Mouse (Mus musculus): ENCODE measurements at regions not wholly inside any gene's neighbourhood (a gene's known extent, or its start where the extent isn't known, plus 50 kb on each side); places are given as distances from the start of the nearest gene placed in this dataset.
A peak's percentile ranks its signal among the peaks of the same experiment; 100 is the strongest.

GRCm38 (mm10) chr2:9267675-9268074, 613.4 kb upstream of the 4930412O13Rik start:
- no peak for DNase-seq (ENCODE audit: low read depth, low spot score)

GRCm38 (mm10) chr2:9283441-9283840, 597.6 kb upstream of the 4930412O13Rik start:
- DNase-seq (ENCODE audit: low read depth, low spot score) = no peak

- DNase-seq (ENCODE audit: low read depth, low spot score) = no peak
Observed at GRCm38 (mm10) chr2:9285800-9286199, 595.3 kb upstream of the 4930412O13Rik start.

- no peak for DNase-seq (ENCODE audit: low read depth, low spot score)
Observed at GRCm38 (mm10) chr2:9287077-9287476, 594.0 kb upstream of the 4930412O13Rik start.

DNA sequence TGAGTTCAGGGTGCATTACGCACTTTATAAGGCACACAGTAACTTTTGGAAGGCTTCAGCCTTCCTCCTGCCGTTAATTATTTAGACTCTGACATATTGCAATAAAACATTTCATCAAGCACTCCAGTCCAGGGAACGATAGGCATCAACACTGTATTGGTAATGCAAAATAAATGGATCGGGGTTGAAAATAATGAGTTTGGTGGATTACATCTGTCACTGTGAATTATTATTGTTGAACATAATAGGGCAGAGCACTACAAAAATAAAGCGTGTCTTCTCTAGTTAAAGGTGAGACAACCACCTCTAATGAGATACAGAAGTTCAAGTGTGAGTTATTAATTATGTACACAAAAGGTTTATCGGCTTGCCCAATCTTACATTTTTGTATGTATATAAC, 593.4 kb upstream of the 4930412O13Rik start:
- no peak for DNase-seq (ENCODE audit: low read depth, low spot score)

DNA sequence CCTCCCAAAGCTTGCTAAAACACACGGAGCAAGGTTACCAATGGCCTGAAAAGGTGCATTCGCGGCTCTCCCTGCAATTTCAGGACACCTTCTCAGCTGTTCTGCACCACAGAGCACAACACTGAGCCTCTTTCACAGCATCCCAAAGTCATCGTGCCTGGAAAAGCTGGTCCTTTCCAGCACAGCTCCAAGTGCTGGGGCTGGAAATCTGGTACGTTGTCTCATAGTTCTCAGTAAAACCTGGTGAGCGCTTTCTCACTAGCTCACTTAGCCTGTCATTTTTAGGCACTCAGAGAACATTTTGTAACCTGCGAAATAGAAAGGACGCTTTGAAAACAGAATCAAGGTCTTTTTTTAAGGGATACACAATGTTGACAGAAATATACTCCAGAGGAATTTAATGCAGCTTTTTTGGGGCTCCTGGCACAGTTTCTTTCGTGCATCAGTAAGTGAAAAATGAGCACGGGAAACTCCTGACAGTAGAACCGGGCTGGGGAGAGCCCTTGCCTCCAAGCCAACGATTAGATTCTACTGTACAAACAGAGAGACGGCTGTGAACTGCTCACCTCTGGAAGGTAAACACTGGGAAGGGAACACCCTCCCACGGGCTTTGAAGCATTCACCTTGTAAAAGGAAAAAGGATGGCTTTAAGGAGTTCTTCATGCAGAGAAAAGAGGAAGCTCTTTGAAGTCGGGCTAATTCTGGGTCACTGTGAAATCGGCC, 549.3 kb upstream of the 4930412O13Rik start:
- DNase-seq (ENCODE audit: low read depth, low spot score) = no peak

DNA sequence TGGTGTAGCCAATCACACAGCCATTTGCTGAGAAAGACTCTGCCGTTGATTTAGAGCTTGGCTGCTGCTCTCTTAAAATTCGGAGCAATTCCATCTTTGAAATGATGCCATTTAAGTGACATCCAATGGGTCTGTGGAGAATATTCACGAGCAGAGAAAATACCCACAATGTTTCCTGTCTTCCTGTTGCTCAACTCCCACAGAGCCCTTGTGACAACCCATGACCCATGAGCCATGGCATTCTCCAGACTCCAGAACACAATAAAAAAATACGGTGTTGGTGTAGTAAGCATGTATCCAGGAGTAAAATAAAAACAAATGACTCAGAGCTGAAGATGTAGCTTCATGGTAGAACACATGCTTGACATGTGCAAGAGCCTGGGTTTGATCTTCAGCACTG, 532.1 kb upstream of the 4930412O13Rik start:
- no peak for DNase-seq (ENCODE audit: low read depth, low spot score)

- DNase-seq (ENCODE audit: low read depth, low spot score) = no peak
Observed at GRCm38 (mm10) chr2:9349994-9350393, 531.1 kb upstream of the 4930412O13Rik start.

DNA sequence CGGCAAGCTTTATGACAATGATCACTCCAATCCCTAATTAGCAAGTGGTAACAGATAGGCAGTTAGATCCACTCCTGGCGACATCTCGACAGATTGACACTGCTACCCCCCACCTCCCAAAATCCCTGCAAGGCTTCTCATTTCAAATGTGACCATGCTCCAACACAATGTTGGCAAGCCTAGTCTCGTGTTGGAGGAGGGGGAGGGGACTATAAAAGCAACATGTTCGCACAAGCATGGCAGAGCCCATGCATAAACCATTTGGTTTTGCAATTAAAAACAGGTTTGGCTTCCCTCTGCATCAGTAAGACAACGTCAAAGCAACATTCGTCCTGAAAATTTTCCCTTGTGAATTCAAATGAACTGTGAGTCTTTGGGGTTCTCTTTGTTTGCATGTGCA, 528.9 kb upstream of the 4930412O13Rik start:
- no peak for DNase-seq (ENCODE audit: low read depth, low spot score)

- no peak for DNase-seq (ENCODE audit: low read depth, low spot score)
Observed at GRCm38 (mm10) chr2:9360020-9360419, 521.0 kb upstream of the 4930412O13Rik start.

DNA sequence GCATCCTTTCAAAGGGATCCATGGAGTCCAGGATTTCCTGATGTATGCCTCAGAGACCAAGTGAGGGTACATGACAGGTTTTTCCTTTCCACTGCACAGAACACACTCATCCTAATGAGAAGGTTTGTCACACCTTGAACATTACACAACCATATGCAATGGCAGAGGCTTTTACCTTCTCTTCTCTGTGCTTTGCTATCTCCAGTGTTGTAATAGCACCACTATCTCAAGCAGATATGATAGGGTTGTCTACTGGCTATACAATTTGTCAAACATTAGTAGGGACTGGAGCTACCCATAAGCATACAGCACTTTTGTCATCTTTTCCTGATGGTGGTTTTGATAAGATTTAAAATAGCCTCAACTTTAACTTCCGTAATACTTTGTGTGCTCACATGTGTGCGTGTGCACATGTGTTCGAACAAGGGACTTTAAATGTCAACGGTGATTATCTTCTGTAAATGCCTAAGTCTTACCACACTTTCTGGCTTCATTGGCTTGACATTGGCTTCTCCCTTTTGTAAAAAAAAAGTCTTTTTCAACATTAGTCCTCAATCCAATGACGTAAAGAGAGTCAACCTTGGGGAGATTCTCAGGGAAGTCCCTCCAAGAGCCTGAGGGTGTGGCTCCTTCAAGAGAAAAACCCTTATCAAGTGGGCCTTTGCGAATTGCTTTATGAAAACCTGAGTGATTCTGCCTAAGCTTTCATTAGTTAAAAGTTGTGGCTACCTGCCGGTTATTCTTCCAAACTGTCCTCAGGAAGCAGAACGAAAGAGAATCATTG, 513.1 kb upstream of the 4930412O13Rik start:
- no peak for DNase-seq (ENCODE audit: low read depth, low spot score)

GRCm38 (mm10) chr2:9369572-9369971, 511.5 kb upstream of the 4930412O13Rik start:
- no peak for DNase-seq (ENCODE audit: low read depth, low spot score)

DNA sequence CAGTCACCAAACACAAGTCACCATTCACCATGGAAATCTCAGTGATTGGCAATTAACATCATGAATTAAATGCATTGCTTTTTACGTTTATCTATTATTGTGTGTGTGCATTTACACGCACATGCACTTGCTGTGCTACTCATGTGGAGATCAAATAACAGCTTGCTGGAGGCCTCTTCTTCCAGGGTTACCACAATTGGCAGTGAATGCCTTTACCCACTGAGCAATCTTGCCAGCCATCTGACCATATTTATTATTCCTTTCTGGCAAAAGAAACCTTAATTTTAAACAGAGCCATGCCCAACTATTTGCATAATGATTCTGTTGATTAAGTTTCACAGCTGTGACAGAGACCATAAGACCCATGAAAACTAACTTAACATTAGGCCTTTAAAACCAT, 494.5 kb upstream of the 4930412O13Rik start:
- DNase-seq (ENCODE audit: low read depth, low spot score) = no peak

GRCm38 (mm10) chr2:9388058-9388457, 493.0 kb upstream of the 4930412O13Rik start:
- no peak for DNase-seq (ENCODE audit: low read depth, low spot score)

GRCm38 (mm10) chr2:9395379-9395999, 485.6 kb upstream of the 4930412O13Rik start:
- DNase-seq (ENCODE audit: low read depth, low spot score) = no peak

- no peak for DNase-seq (ENCODE audit: low read depth, low spot score)
Observed at GRCm38 (mm10) chr2:9401461-9401860, 479.6 kb upstream of the 4930412O13Rik start.

DNA sequence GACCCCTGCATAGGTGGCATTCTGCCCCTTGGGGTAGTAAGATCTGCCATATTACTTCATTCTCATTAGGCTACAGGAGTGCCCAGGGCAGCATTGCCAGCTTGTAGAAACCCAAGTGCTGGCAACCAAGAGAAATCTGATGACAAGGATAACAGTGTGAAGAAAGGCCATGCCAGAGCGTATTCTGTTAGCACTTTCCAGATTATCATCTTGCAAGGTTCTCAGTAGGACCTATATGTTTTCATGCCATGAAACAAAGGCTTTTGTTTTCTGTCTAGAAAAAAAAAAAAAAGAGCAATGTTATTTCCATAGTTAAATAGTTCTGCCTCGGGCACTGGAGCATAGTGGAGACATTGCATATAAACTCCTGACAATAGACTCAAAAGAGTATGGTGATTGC, 478.8 kb upstream of the 4930412O13Rik start:
- no peak for DNase-seq (ENCODE audit: low read depth, low spot score)

GRCm38 (mm10) chr2:9409075-9409474, 472.0 kb upstream of the 4930412O13Rik start:
- DNase-seq (ENCODE audit: low read depth, low spot score) = no peak

- DNase-seq (ENCODE audit: low read depth, low spot score) = no peak
Observed at GRCm38 (mm10) chr2:9422686-9423085, 458.4 kb upstream of the 4930412O13Rik start.

GRCm38 (mm10) chr2:9423534-9423933, 457.5 kb upstream of the 4930412O13Rik start:
- peak; percentile 32 for DNase-seq (ENCODE audit: low read depth, low spot score)

DNA sequence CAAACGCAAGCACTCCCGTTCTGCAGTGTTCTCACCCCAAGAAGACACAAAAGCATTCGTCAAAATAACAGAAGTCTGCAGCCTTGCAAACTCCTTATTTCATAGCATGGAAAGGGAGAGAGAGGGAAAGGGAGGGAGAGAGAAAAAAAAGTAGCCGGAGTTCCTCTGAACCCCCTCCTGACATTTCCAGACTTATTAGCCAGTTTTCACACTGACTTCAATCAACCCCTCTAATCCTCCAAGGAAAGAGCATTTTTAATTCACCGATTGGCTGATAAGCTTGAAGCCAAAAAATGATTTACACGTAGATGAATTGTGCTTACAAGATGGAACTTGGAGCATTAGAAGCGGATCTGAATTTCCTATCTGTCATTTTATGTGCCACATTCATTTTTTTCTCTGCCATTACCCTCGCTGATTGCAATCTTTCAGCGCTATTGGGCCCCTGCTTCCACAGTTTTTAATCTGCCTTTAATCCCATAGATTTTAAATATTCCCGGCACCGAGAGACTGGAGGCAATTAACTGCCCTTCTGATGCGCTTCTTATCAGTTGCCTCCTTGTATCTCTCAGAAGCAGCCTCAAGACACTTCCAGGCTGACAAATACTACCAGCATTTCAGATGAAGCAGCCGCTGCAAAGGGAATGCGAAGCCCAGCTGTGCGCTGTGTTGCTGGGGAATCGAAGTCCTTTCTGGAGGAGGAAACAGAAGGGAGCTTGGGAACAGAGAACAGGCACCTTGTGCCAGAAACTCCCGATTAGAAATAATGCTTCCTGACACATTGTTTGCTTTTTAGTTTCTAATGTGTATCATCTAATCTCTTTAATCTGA, 447.7 kb upstream of the 4930412O13Rik start:
- no peak for DNase-seq (ENCODE audit: low read depth, low spot score)

All from ES-CJ7 (cell line).